Mouse (Mus musculus) inflammation-experienced regulatory T-cells, adult 6 months (primary cell): ENCODE measurements around the gene Hrasls. TPM values are rescaled to one million over a fixed set of nuclear protein-coding genes. Genes with fewer than 3 reads are reported as not detected.

Experiments used
- ATAC-seq: one replicate; pipeline ENCODE4 v1.8.0; 2017
- polyA plus RNA-seq, 3 experiments: library from polyadenylated mRNA; unstranded; fragments of 100-300 nt; shearing (Covaris generic); gene quantifications; one replicate each; pipeline ENCODE4 v1.2.1; 2017

Hrasls gene
- polyA plus RNA-seq: not detected

GRCm38 (mm10) chr16:29209605-29210411 lies at the start of gene Hrasls:
Gene Hrasls (plus strand): TSS chr16:29209695.
- ATAC-seq: no peak

GRCm38 (mm10) chr16:29162271-29162670 lies 47.2 kb upstream of the Hrasls start:
- ATAC-seq: no peak

GRCm38 (mm10) chr16:29167051-29167450 lies 42.4 kb upstream of the Hrasls start:
- no peak for ATAC-seq

- ATAC-seq: no peak
These were observed 37.8 kb upstream of the Hrasls start for GRCm38 (mm10) chr16:29171741-29172140.

- no peak for ATAC-seq
These were observed 36.3 kb upstream of the Hrasls start for GRCm38 (mm10) chr16:29173201-29173600.

- no peak for ATAC-seq
These were observed 34.6 kb upstream of the Hrasls start for GRCm38 (mm10) chr16:29174831-29175350.

GRCm38 (mm10) chr16:29192911-29193310 lies 16.6 kb upstream of the Hrasls start:
- no peak for ATAC-seq

- no peak for ATAC-seq
These were observed 15.5 kb upstream of the Hrasls start for GRCm38 (mm10) chr16:29193981-29194380.

- ATAC-seq: no peak
These were observed 14.3 kb upstream of the Hrasls start for GRCm38 (mm10) chr16:29195156-29195555.

- ATAC-seq: no peak
These were observed 11.0 kb upstream of the Hrasls start for GRCm38 (mm10) chr16:29198461-29198860.

GRCm38 (mm10) chr16:29201146-29201545 lies 8.3 kb upstream of the Hrasls start:
- ATAC-seq: no peak

GRCm38 (mm10) chr16:29204875-29205274 lies 4.6 kb upstream of the Hrasls start:
- no peak for ATAC-seq

GRCm38 (mm10) chr16:29205581-29205980 lies 3.9 kb upstream of the Hrasls start:
- ATAC-seq: no peak

GRCm38 (mm10) chr16:29208841-29209240 lies 654 bp upstream of the Hrasls start:
- no peak for ATAC-seq

- no peak for ATAC-seq
These were observed 7.2 kb downstream of the Hrasls start for GRCm38 (mm10) chr16:29216395-29217295.

- ATAC-seq: no peak
These were observed 26.5 kb downstream of the Hrasls start for GRCm38 (mm10) chr16:29235951-29236350.

- ATAC-seq: no peak
These were observed 44.8 kb downstream of the Hrasls start for GRCm38 (mm10) chr16:29254325-29254724.

Other genes with a start within 250 kb of the Hrasls start
- under 1 TPM in 1 of 3 experiments, not detected in 2; 0.17 TPM for gene Atp13a5, start 169.0 kb downstream of the Hrasls start, polyA plus RNA-seq